Mouse (Mus musculus): ENCODE measurements around the gene Ttc28. TPM values are rescaled to one million over a fixed set of nuclear protein-coding genes. Genes with fewer than 3 reads are reported as not detected.

The Ttc28 gene
- polyA plus RNA-seq, 1 experiment: 16.3 TPM

DNA sequence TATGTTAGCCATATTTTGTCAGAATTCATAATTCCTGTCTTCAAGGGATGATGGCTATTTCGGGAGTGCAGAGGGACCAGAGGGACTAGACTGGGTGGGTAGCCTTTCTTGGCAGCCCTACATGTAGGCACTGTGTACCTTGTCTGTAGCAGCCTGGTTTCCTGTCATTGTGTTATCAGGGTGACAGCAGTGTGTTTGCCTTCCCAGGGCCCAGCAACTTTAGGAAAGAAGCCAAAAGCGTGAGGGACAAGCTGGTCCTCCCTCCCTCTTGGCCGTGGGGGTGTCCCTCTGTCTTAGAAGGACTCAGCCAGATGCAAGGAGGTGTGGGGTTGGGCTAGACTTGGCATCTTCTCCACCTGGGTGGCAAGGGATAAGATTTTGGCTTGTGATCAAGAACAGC, 387.5 kb downstream of the Ttc28 start:
- no peak overlapping the region for H3K4me3 ChIP-seq (ENCODE audit: insufficient read depth, low read depth, low read length)
- H3K27ac ChIP-seq (replicated peaks; ENCODE audit: low read depth, low read length): peak overlapping the region; percentile 92
- H3K4me1 ChIP-seq (ENCODE audit: control insufficient read depth, insufficient read depth, insufficient read length, low read length): peaks cover 49% of the 10 kb centered on the region

- Histone ChIP-seq H3K27ac (replicated peaks; ENCODE audit: low read depth, low read length) (0 out of 2 replicates have a peak overlapping the region, but pooled peaks have one; percentile 2), H3K4me1 (ENCODE audit: control insufficient read depth, insufficient read depth, insufficient read length, low read length) (peaks cover 36% of the 10 kb centered on the region), H3K4me3 (ENCODE audit: insufficient read depth, low read depth, low read length) (no peak overlapping the region)
Measured at GRCm38 (mm10) chr5:111268852-111269251, 389.2 kb downstream of the Ttc28 start.

DNA sequence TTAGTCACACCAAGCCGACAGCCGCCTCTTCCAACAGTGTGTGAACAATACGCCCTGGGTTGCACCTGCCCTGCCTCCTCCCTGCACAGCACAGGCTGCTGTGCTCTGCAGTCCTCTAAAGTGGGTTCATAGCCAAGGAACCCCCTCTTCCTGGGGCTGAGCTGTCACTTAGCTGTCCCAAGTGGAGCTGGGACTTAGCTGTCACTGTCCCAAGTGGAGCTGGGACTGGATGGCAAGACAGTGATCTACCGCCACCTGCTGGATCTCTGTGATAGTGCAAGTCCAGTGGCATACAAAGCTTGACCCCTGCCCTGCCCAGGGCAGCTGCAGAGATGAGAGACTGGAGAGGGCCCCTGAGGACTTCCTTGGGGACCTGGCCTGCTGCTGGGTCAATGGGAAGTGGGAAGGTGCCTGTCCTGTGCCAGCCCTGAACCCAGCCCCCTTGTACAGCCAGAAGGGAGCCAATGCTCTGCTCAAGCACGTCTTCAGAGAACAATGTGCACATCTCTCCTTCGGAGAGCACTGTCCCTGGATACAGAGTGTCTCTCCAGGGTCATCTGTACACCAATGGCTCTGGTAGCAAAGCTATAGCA, 390.1 kb downstream of the Ttc28 start:
- peaks cover 28% of the 10 kb centered on the region for H3K4me1 ChIP-seq (ENCODE audit: control insufficient read depth, insufficient read depth, insufficient read length, low read length)
- no peak overlapping the region for H3K4me3 ChIP-seq (ENCODE audit: insufficient read depth, low read depth, low read length)
- no peak overlapping the region for H3K27ac ChIP-seq (replicated peaks; ENCODE audit: low read depth, low read length)

DNA sequence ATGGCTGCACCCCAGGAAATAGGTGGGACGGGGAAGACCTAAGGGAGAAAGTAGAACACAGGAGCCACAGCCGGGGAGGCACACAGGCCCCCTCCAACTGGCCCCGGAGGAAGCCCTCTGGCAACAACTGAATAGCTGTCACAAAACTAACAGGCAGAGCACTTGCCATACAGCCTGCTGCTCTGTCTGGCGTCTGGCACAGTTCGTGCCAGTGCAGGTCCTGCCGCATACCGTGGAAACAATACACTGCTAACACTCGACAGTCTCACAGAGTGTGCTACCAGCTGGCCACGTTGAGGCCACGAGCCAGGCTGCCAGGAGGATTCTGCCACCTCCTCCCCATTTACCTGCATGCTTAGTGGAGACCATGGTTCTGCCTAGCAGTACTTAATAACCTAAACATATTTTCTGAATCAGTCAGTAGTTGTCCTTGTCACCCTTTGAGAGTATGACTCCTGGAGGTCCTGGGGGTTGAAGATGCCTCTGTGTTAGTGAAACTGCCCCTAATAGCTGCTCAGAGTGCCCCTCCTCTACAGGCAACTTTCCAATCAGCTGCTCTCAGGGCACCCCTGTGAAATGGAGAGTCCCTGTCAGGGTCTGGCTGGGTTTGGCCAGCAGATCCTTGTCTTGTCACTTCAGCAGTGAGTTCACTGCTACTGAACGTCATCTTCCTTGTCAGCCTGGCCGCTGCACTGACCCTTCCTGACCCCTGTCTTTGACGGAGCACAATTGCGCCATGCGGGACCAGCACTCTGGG, 390.8 kb downstream of the Ttc28 start:
- no peak overlapping the region for H3K4me3 ChIP-seq (ENCODE audit: insufficient read depth, low read depth, low read length)
- H3K4me1 ChIP-seq (ENCODE audit: control insufficient read depth, insufficient read depth, insufficient read length, low read length): peaks cover 21% of the 10 kb centered on the region
- H3K27ac ChIP-seq (replicated peaks; ENCODE audit: low read depth, low read length): no peak overlapping the region

DNA sequence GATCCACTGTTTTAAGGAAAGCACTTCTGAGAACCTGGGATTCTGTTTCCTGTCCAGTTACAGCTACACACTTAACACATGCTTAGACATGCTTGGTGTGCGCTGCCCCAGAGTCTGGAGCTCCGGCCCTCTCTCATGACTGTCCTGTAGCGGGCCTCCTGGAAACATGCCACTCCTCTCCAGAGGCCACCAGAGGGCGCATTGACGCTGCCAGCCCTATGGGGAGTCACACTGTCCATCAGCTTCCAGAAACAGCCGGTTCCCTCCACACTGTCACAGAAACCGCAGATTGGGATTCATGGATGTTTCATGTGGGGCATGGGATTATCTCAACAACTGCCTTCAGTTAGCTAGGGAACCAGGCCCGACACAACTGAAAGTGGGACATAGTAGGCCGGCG, 394.0 kb downstream of the Ttc28 start:
- Histone ChIP-seq H3K4me1 (ENCODE audit: control insufficient read depth, insufficient read depth, insufficient read length, low read length) (0 out of 2 replicates have a peak, but pooled peaks cover 2% of the 10 kb centered on the region), H3K4me3 (ENCODE audit: insufficient read depth, low read depth, low read length) (no peak overlapping the region), H3K27ac (replicated peaks; ENCODE audit: low read depth, low read length) (no peak overlapping the region)

GRCm38 (mm10) chr5:111274948-111275347, 395.3 kb downstream of the Ttc28 start:
- H3K27ac ChIP-seq (replicated peaks; ENCODE audit: low read depth, low read length): no peak overlapping the region
- no peak overlapping the region for H3K4me3 ChIP-seq (ENCODE audit: insufficient read depth, low read depth, low read length)
- H3K4me1 ChIP-seq (ENCODE audit: control insufficient read depth, insufficient read depth, insufficient read length, low read length): no peaks in the 10 kb centered on the region

DNA sequence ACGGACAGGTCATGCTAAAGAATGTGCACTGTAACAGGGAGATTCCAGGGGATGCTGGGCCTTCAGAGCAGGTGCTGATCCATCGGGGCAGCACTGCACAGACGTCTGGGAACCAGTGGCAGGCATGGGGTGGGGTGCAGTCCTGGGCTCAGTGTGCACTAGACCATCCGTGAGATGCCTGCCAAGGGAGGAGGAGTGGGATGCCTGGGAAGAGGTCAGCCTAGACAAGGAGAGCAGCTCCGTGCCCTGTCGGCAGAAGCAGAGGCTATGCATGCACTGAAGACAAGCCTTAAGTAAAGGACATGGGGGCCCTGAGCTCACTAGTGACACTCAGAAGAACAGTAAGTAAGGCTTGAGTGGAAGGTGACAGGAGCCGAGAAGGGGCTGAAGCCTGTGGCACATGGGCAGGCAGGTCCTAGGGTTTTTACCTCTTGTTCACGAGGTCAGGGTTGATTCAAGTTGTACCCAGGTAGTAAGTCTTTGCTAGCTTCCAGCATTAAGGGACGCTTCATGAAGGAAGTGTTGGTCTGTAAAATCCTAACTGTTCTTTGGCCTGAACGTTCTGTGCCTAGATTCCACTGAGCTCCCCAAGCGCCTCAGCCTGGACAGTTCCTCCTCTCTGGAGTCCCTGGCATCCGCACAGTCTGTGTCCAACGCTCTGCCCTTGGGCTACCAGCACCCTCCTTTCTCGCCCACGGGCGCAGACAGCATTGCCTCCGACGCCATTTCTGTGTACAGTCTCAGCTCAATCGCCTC, 405.0 kb downstream of the Ttc28 start:
- no peak overlapping the region for H3K4me3 ChIP-seq (ENCODE audit: insufficient read depth, low read depth, low read length)
- H3K27ac ChIP-seq (replicated peaks; ENCODE audit: low read depth, low read length): no peak overlapping the region
- H3K4me1 ChIP-seq (ENCODE audit: control insufficient read depth, insufficient read depth, insufficient read length, low read length): no peaks in the 10 kb centered on the region; the same call in 1 of the 2 replicates

DNA sequence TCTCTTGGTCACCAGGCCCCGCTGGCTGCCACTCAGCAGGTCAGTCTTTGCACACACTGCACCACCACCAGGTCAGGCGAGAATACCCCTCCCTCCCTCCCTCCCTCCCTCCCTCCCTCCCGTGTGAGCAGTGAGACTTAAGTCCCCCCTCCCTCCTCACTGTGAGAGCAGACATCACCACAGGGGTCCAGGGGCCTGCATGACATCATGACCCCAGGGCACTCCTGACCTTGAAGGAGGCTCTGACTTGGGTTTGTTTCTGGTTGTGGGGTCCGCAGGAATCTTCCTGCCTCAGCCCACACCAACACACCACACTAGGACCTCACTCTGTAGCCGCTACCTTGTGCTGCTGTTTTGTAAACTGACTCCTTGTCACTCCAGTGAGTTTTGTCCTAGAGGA, 408.0 kb downstream of the Ttc28 start:
- Histone ChIP-seq H3K4me3 (ENCODE audit: insufficient read depth, low read depth, low read length) (no peak overlapping the region), H3K27ac (replicated peaks; ENCODE audit: low read depth, low read length) (no peak overlapping the region), H3K4me1 (ENCODE audit: control insufficient read depth, insufficient read depth, insufficient read length, low read length) (no peaks in the 10 kb centered on the region; the same call in 1 of the 2 replicates)

GRCm38 (mm10) chr5:111288486-111288885, 408.9 kb downstream of the Ttc28 start:
- no peaks in the 10 kb centered on the region for H3K4me1 ChIP-seq (ENCODE audit: control insufficient read depth, insufficient read depth, insufficient read length, low read length)
- H3K4me3 ChIP-seq (ENCODE audit: insufficient read depth, low read depth, low read length): no peak overlapping the region

GRCm38 (mm10) chr5:111290071-111290470, 410.5 kb downstream of the Ttc28 start:
- no peaks in the 10 kb centered on the region for H3K4me1 ChIP-seq (ENCODE audit: control insufficient read depth, insufficient read depth, insufficient read length, low read length)
- no peak overlapping the region for H3K4me3 ChIP-seq (ENCODE audit: insufficient read depth, low read depth, low read length)
- no peak overlapping the region for H3K27ac ChIP-seq (replicated peaks; ENCODE audit: low read depth, low read length)

More at GRCm38 (mm10) chr5:111288486-111288885, 408.9 kb downstream of the Ttc28 start:
- H3K27ac ChIP-seq (replicated peaks; ENCODE audit: low read depth, low read length): no peak overlapping the region

DNA sequence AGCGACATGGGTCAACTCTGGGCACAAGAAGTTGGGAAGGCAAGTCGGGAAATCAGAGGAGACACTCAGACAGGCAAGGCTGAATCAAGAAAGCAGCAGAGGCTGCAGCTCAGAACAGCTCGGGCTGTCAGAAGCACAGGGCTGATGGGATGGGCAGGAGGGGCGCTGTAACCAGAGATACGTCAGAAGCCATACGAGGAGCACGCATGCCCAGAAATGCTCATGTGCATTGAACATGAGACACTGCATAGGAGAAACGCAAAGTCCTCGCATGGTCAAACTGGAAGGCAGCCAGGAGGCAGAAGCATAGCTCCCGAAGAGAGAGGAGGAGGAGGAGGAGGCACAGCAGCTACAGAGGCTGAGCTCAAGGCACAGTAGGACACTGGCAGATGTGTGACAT, 412.0 kb downstream of the Ttc28 start:
- Histone ChIP-seq H3K27ac (replicated peaks; ENCODE audit: low read depth, low read length) (no peak overlapping the region), H3K4me1 (ENCODE audit: control insufficient read depth, insufficient read depth, insufficient read length, low read length) (no peaks in the 10 kb centered on the region), H3K4me3 (ENCODE audit: insufficient read depth, low read depth, low read length) (no peak overlapping the region)

DNA sequence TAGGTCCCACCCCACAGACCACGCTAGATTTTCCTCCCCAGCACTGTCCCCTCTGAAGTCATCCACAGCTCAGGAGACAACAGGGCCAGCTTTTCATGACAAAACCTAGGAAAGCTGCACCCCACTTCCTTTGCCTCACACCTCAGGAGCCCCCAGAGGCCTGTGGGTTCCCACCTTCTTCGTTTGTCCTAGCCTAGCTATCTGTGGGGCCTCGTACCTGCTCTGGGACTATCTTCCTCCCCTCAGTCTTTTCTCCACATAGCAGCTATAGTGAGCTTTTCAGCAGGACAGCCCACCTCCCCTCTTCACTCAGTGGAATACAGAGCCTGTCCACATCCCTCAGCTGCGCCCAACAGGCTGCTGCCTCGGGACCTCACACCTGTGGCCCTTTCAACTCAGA, 418.2 kb downstream of the Ttc28 start:
- Histone ChIP-seq H3K4me1 (ENCODE audit: control insufficient read depth, insufficient read depth, insufficient read length, low read length) (no peaks in the 10 kb centered on the region), H3K27ac (replicated peaks; ENCODE audit: low read depth, low read length) (no peak overlapping the region), H3K4me3 (ENCODE audit: insufficient read depth, low read depth, low read length) (no peak overlapping the region)

- Histone ChIP-seq H3K4me3 (ENCODE audit: insufficient read depth, low read depth, low read length) (no peak overlapping the region), H3K27ac (replicated peaks; ENCODE audit: low read depth, low read length) (no peak overlapping the region), H3K4me1 (ENCODE audit: control insufficient read depth, insufficient read depth, insufficient read length, low read length) (peaks cover 5% of the 10 kb centered on the region; the same call in 1 of the 2 replicates)
Measured at GRCm38 (mm10) chr5:111298706-111299105, 419.1 kb downstream of the Ttc28 start.

DNA sequence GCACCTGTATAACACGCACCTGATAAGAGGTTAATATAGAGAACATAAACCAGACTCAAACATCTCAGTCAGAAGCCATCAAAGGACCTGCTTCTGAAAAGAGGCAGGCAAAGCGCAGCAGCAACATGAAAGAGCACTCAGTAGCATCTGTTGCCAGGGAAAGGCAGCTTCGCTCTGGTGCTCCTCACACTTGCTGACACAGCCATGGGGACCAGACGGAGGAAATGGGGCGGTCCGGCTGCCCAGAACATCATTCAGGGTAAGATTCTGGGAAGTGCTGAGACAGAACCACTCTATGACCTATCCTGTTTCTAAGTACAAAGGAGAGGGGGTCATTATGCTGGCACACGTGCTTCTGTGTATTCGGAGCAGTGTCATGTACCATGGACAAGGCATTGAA, 421.2 kb downstream of the Ttc28 start:
- H3K4me3 ChIP-seq (ENCODE audit: insufficient read depth, low read depth, low read length): no peak overlapping the region
- peaks cover 7% of the 10 kb centered on the region; the same call in 1 of the 2 replicates for H3K4me1 ChIP-seq (ENCODE audit: control insufficient read depth, insufficient read depth, insufficient read length, low read length)
- H3K27ac ChIP-seq (replicated peaks; ENCODE audit: low read depth, low read length): no peak overlapping the region

GRCm38 (mm10) chr5:111301736-111302135, 422.1 kb downstream of the Ttc28 start:
- no peak overlapping the region for H3K4me3 ChIP-seq (ENCODE audit: insufficient read depth, low read depth, low read length)
- H3K4me1 ChIP-seq (ENCODE audit: control insufficient read depth, insufficient read depth, insufficient read length, low read length): peaks cover 7% of the 10 kb centered on the region; the same call in 1 of the 2 replicates
- no peak overlapping the region for H3K27ac ChIP-seq (replicated peaks; ENCODE audit: low read depth, low read length)
